Mouse (Mus musculus) liver, embryonic 14.5 days (tissue): ENCODE results near the gene Lmo3.

Experiments
- CTCF ChIP-seq: IDR thresholded peaks from 2 replicates; pipeline ENCODE4 v1.5.1; 2016; ENCODE audit warnings: antibody characterized with exemption, low read depth, control low read depth
- EP300 ChIP-seq: IDR thresholded peaks from 2 replicates; pipeline ENCODE4 v1.6.1; 2016; ENCODE audit warnings: antibody characterized with exemption, low read depth

- TF ChIP-seq CTCF (no peak), EP300 (no peak)
Observed at GRCm38 (mm10) chr6:138534879-138535278, 46.9 kb downstream of the Lmo3 start.
